8 mouse cellular contexts compared by ENCODE assay signal in genomic region chr15:102404608-102405488, GRCm38 (mm10). TPM values are rescaled to one million over a fixed set of nuclear protein-coding genes. Genes with fewer than 3 reads are reported as not detected.
DNase-seq lines count a peak whose midpoint lies in the region; ATAC-seq and TF ChIP-seq lines count a peak whose summit lies in the region.

No protein-coding gene starts in this region.

- TF ChIP-seq CTCF in liver, adult 2 months (IDR thresholded peaks at IDR 0.05; ENCODE audit: low read depth, low read length) = peak; percentile 57

- peak overlapping the region; percentile 65 for H3K4me2 ChIP-seq in heart, embryonic 16.5 days (ENCODE audit: low read depth, low read length)

- no peaks in the 10 kb centered on the region for H3K27me3 ChIP-seq in liver, adult 2 months (ENCODE audit: control insufficient read depth, insufficient read depth, low read length)
- H3K27me3 ChIP-seq in heart, embryonic 16.5 days (ENCODE audit: control insufficient read depth, insufficient read depth, low read length) = no peaks in the 10 kb centered on the region

- peaks cover 16% of the 10 kb centered on the region; the same call in 1 of the 2 replicates for H3K36me3 ChIP-seq in liver, adult 2 months (ENCODE audit: control insufficient read depth, insufficient read depth, low read length)
- H3K36me3 ChIP-seq in heart, embryonic 16.5 days (ENCODE audit: control insufficient read depth, insufficient read depth) = peaks cover 18% of the 10 kb centered on the region

- peaks cover 17% of the 10 kb centered on the region for H3K79me2 ChIP-seq in liver, adult 2 months (ENCODE audit: control insufficient read depth, insufficient read depth, low read length)

- peak; percentile 14; the same call in 1 of the 2 replicates for ATAC-seq in heart, embryonic 16.5 days (replicated peaks; ENCODE audit: extremely low read depth, insufficient read depth, low FRiP score)
- peak; percentile 53 for ATAC-seq in megakaryocyte, adult 5-6 weeks (ENCODE audit: poor library complexity, severe bottlenecking)

- H3K4me3 ChIP-seq in liver, adult 2 months (ENCODE audit: insufficient read depth, low read depth, low read length) = peak overlapping the region; percentile 79
- peak overlapping the region; percentile 56 for H3K4me3 ChIP-seq in heart, embryonic 16.5 days (ENCODE audit: low read length)

- WGBS in liver, adult 2 months = 12% methylated on average over 34 of the region's 34 CpGs
- WGBS in heart, embryonic 16.5 days = 16% methylated on average over 34 of the region's 34 CpGs

- peaks cover 16% of the 10 kb centered on the region for H3K4me1 ChIP-seq in liver, adult 2 months (ENCODE audit: control insufficient read depth, insufficient read depth, low read length)
- peaks cover 32% of the 10 kb centered on the region for H3K4me1 ChIP-seq in heart, embryonic 16.5 days (ENCODE audit: control insufficient read depth, insufficient read depth, low read length)

- no peaks in the 10 kb centered on the region for H3K9me3 ChIP-seq in heart, embryonic 16.5 days (replicated peaks; ENCODE audit: control insufficient read depth, low read length)

- no peak for TF ChIP-seq POLR2A in liver, adult 2 months (IDR thresholded peaks at IDR 0.05; ENCODE audit: extremely low read depth, insufficient read depth, low read length)

- H3K9ac ChIP-seq in liver, adult 2 months (ENCODE audit: low read depth, low read length) = peak overlapping the region; percentile 93
- peak overlapping the region; percentile 80 for H3K9ac ChIP-seq in heart, embryonic 16.5 days (ENCODE audit: low read length)

- peak overlapping the region; percentile 98 for H3K27ac ChIP-seq in liver, adult 2 months (replicated peaks; ENCODE audit: insufficient read depth, low read depth, low read length)
- H3K27ac ChIP-seq in heart, embryonic 16.5 days (ENCODE audit: low read length) = peak overlapping the region; percentile 99

- DNase-seq in liver, adult 2 months (ENCODE audit: extremely low read depth, low read depth, low spot score) = no peak
- no peak for DNase-seq in liver
- DNase-seq in c-Kit-positive CD71-positive TER-119-positive erythroid progenitor cells, embryonic 14.5 days (ENCODE audit: low spot score) = peak; percentile 39
- DNase-seq in thymus, postnatal 36 days = no peak
- no peak for DNase-seq in ovary, postnatal 36 days (ENCODE audit: low spot score)
- DNase-seq in spleen, adult 12 weeks (ENCODE audit: low spot score) = no peak

RNA-seq across cellular contexts. Expression of gene Sp1, which starts 1.1 kb away (rescaled TPM):
- 16.7 and 18.2 TPM in 2 replicates for total RNA-seq in liver, adult 2 months (2014; rRNA removed)
- polyA plus RNA-seq in liver, adult 2 months (2012; rRNA removed) = 7.3 and 7.6 TPM in 2 replicates
- 5.0 and 5.5 TPM in 2 replicates for polyA plus RNA-seq in heart, embryonic 16.5 days (2015; fragmentation: Nextera tagmentation; extraction: Ambion mirVana)
- 68.3 and 71.8 TPM in 2 replicates for total RNA-seq in megakaryocyte, adult 5-6 weeks (2015)
- 64.1 and 72.2 TPM in 2 replicates for total RNA-seq in megakaryocyte, adult 5-6 weeks (2017)

RNA-seq across cellular contexts. Expression of gene Sp7, which starts 37.9 kb away (rescaled TPM):
- total RNA-seq in liver, adult 2 months (2014; rRNA removed) = not detected in 2 replicates
- polyA plus RNA-seq in liver, adult 2 months (2012; rRNA removed) = not detected in 2 replicates
- polyA plus RNA-seq in heart, embryonic 16.5 days (2015; fragmentation: Nextera tagmentation; extraction: Ambion mirVana) = 0.11 and 0.20 TPM in 2 replicates
- total RNA-seq in megakaryocyte, adult 5-6 weeks (2015) = not detected in 2 replicates
- not detected in 2 replicates for total RNA-seq in megakaryocyte, adult 5-6 weeks (2017)

RNA-seq across cellular contexts. Expression of gene Amhr2, which starts 40.3 kb away (rescaled TPM):
- 0.07 and 0.09 TPM in 2 replicates for total RNA-seq in liver, adult 2 months (2014; rRNA removed)
- 0.40 and 0.49 TPM in 2 replicates for polyA plus RNA-seq in liver, adult 2 months (2012; rRNA removed)
- polyA plus RNA-seq in heart, embryonic 16.5 days (2015; fragmentation: Nextera tagmentation; extraction: Ambion mirVana) = 6.6 and 7.6 TPM in 2 replicates
- total RNA-seq in megakaryocyte, adult 5-6 weeks (2015) = not detected in 2 replicates
- not detected in 2 replicates for total RNA-seq in megakaryocyte, adult 5-6 weeks (2017)

RNA-seq across cellular contexts. Expression of gene Prr13, which starts 54.0 kb away (rescaled TPM):
- total RNA-seq in liver, adult 2 months (2014; rRNA removed) = 7.3 and 11.1 TPM in 2 replicates
- 93.4 and 98.3 TPM in 2 replicates for polyA plus RNA-seq in liver, adult 2 months (2012; rRNA removed)
- polyA plus RNA-seq in heart, embryonic 16.5 days (2015; fragmentation: Nextera tagmentation; extraction: Ambion mirVana) = 86.7 and 92.2 TPM in 2 replicates
- 306 and 344 TPM in 2 replicates for total RNA-seq in megakaryocyte, adult 5-6 weeks (2015)
- total RNA-seq in megakaryocyte, adult 5-6 weeks (2017) = 197 and 215 TPM in 2 replicates

RNA-seq across cellular contexts. Expression of gene Aaas, which starts 54.3 kb away (rescaled TPM):
- 4.0 and 8.3 TPM in 2 replicates for total RNA-seq in liver, adult 2 months (2014; rRNA removed)
- 18.9 and 24.0 TPM in 2 replicates for polyA plus RNA-seq in liver, adult 2 months (2012; rRNA removed)
- 49.3 and 55.6 TPM in 2 replicates for polyA plus RNA-seq in heart, embryonic 16.5 days (2015; fragmentation: Nextera tagmentation; extraction: Ambion mirVana)
- total RNA-seq in megakaryocyte, adult 5-6 weeks (2015) = 67.5 and 75.2 TPM in 2 replicates
- 64.3 and 100 TPM in 2 replicates for total RNA-seq in megakaryocyte, adult 5-6 weeks (2017)
